ENCODE assay signal across 11 mouse cellular contexts in the genomic region with DNA sequence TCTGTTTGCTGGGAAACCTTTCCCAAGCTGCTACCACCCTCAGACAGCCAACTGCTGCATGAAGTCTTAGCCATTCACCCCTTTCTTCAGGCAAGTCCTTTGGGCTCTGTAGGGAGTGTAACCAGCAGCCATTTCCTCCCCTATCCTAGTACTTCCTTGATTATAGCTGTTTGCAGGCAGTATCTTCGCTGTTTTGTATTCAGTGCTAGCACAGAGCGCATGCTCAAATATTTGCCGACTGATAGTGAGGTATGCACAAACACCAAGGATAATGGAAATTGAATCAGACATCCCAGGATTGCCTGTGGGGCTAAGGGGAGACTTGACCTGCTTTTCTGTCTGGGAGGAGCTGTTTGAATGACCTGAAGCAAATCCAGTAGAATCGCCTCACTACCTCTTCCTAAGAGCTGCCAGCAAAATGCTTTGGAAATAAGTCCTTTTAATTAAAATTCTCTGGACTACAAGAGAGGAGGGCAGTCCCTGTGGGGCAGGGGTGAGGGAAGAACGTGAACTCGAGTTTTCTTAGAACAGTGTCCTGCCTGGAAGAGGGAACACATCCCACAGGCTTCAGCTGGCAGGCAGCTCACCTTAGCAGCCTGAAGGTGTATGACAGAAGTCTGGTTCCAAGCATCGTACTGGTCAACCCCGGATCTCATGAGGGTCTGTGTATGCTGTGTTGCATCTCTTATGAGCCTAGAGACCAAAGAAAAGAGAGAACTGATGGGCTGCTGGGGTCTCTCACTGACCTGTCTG. TPM values are rescaled to one million over a fixed set of nuclear protein-coding genes. Genes with fewer than 3 reads are reported as not detected.
DNase-seq lines count a peak whose midpoint lies in the region; ATAC-seq and TF ChIP-seq lines count a peak whose summit lies in the region.
"Had no signal": no experiment of that assay in that cellular context is flagged by ENCODE, and none has a peak within 500 bp of the region (broad histone marks: within the 10 kb centered on the region; RNA-seq: fewer than 3 reads in every experiment).

No protein-coding gene starts in this region.

- 66% methylated on average over 8 of the region's 8 CpGs for WGBS in hindbrain, postnatal 0 days
- 74% methylated on average over 8 of the region's 8 CpGs for WGBS in hindbrain, embryonic 13.5 days
- 62% methylated on average over 8 of the region's 8 CpGs for WGBS in liver, embryonic 12.5 days (ENCODE audit: insufficient replicate concordance)
- 45% methylated on average over 8 of the region's 8 CpGs for WGBS in midbrain, postnatal 0 days

- no peak overlapping the region for H3K4me2 ChIP-seq in hindbrain, postnatal 0 days (ENCODE audit: low read depth, low read length)
- no peak overlapping the region for H3K4me2 ChIP-seq in hindbrain, embryonic 13.5 days
- no peak overlapping the region for H3K4me2 ChIP-seq in liver, embryonic 12.5 days
- no peak overlapping the region for H3K4me2 ChIP-seq in midbrain, postnatal 0 days (ENCODE audit: low read depth, low read length, poor library complexity, severe bottlenecking)
- H3K4me2 ChIP-seq: forebrain, embryonic 15.5 days had no signal

- intact Hi-C loops in gastrocnemius, postnatal 14 days (cut with DNase I; ENCODE audit: low total_unique reads) = loop anchor here (10.0 kb wide), 1 partner anchor 101 kb away; no protein-coding TSS in a partner anchor

- no peaks in the 10 kb centered on the region for H3K4me1 ChIP-seq in hindbrain, postnatal 0 days (ENCODE audit: insufficient read depth, low read length)
- H3K4me1 ChIP-seq in hindbrain, embryonic 13.5 days (replicated peaks) = no peaks in the 10 kb centered on the region
- H3K4me1 ChIP-seq in liver, embryonic 12.5 days = peaks cover 9% of the 10 kb centered on the region; the same call in 1 of the 2 replicates
- H3K4me1 ChIP-seq in midbrain, postnatal 0 days (ENCODE audit: insufficient read depth, low read length) = no peaks in the 10 kb centered on the region
- H3K4me1 ChIP-seq: forebrain, embryonic 15.5 days had no signal

- peak; percentile 41; the same call in 1 of the 2 replicates for ATAC-seq in hindbrain, postnatal 0 days
- ATAC-seq in hindbrain, embryonic 13.5 days (ENCODE audit: low FRiP score) = no peak
- no peak for ATAC-seq in liver, embryonic 12.5 days
- ATAC-seq in midbrain, postnatal 0 days (ENCODE audit: low FRiP score) = peak; percentile 51

- no peak overlapping the region for H3K4me3 ChIP-seq in hindbrain, postnatal 0 days (ENCODE audit: low read length)
- no peak overlapping the region for H3K4me3 ChIP-seq in hindbrain, embryonic 13.5 days
- H3K4me3 ChIP-seq in liver, embryonic 12.5 days = no peak overlapping the region
- no peak overlapping the region for H3K4me3 ChIP-seq in midbrain, postnatal 0 days (ENCODE audit: low read depth, low read length)
- H3K4me3 ChIP-seq: forebrain, embryonic 15.5 days had no signal

- no peaks in the 10 kb centered on the region for H3K27me3 ChIP-seq in hindbrain, postnatal 0 days (ENCODE audit: insufficient read depth, low read length)
- no peaks in the 10 kb centered on the region for H3K27me3 ChIP-seq in hindbrain, embryonic 13.5 days
- H3K27me3 ChIP-seq in liver, embryonic 12.5 days (replicated peaks) = no peaks in the 10 kb centered on the region
- H3K27me3 ChIP-seq in midbrain, postnatal 0 days (ENCODE audit: insufficient read depth, low read length) = no peaks in the 10 kb centered on the region
- H3K27me3 ChIP-seq: forebrain, embryonic 15.5 days had no signal

- no peaks in the 10 kb centered on the region for H3K9me3 ChIP-seq in hindbrain, postnatal 0 days (ENCODE audit: low read length)
- H3K9me3 ChIP-seq in hindbrain, embryonic 13.5 days = no peaks in the 10 kb centered on the region
- no peaks in the 10 kb centered on the region for H3K9me3 ChIP-seq in liver, embryonic 12.5 days (replicated peaks)
- no peaks in the 10 kb centered on the region for H3K9me3 ChIP-seq in midbrain, postnatal 0 days (ENCODE audit: low read length)
- H3K9me3 ChIP-seq: forebrain, embryonic 15.5 days had no signal

- no peak overlapping the region; the same call in 1 of the 2 replicates for H3K27ac ChIP-seq in hindbrain, postnatal 0 days
- no peak overlapping the region; the same call in 1 of the 2 replicates for H3K27ac ChIP-seq in hindbrain, embryonic 13.5 days
- peak overlapping the region; percentile 45; the same call in 1 of the 2 replicates for H3K27ac ChIP-seq in liver, embryonic 12.5 days
- peak overlapping the region; percentile 44; the same call in 1 of the 2 replicates for H3K27ac ChIP-seq in midbrain, postnatal 0 days (ENCODE audit: low read depth, low read length)
- H3K27ac ChIP-seq: forebrain, embryonic 15.5 days had no signal

- H3K36me3 ChIP-seq in hindbrain, postnatal 0 days (ENCODE audit: insufficient read depth, low read length) = no peaks in the 10 kb centered on the region
- no peaks in the 10 kb centered on the region for H3K36me3 ChIP-seq in hindbrain, embryonic 13.5 days
- no peaks in the 10 kb centered on the region for H3K36me3 ChIP-seq in liver, embryonic 12.5 days
- no peaks in the 10 kb centered on the region for H3K36me3 ChIP-seq in midbrain, postnatal 0 days (ENCODE audit: insufficient read depth, low read length)
- H3K36me3 ChIP-seq: forebrain, embryonic 15.5 days had no signal

- TF ChIP-seq CTCF in hindbrain, postnatal 0 days (IDR thresholded peaks at IDR 0.05; ENCODE audit: low read depth) = no peak
- no peak for TF ChIP-seq CTCF in midbrain, postnatal 0 days (IDR thresholded peaks at IDR 0.05)

- no peak for DNase-seq in hindbrain, postnatal 0 days (ENCODE audit: low spot score)
- peak; percentile 15 for DNase-seq in brain, adult 2 months (ENCODE audit: low read depth, low spot score)
- DNase-seq in midbrain, postnatal 0 days (ENCODE audit: low spot score) = peak; percentile 19
- DNase-seq in gastrocnemius, postnatal 14 days = no peak
- no peak for DNase-seq in layer of hippocampus, postnatal 25 days (ENCODE audit: extremely low spot score in 1 of 2, low spot score in 1 of 2)
- DNase-seq: spleen, adult 18-20 months had no signal

- peak overlapping the region; percentile 18; the same call in 1 of the 2 replicates for H3K9ac ChIP-seq in hindbrain, postnatal 0 days (replicated peaks; ENCODE audit: low read length)
- H3K9ac ChIP-seq in hindbrain, embryonic 13.5 days = no peak overlapping the region
- no peak overlapping the region for H3K9ac ChIP-seq in liver, embryonic 12.5 days
- H3K9ac ChIP-seq in midbrain, postnatal 0 days (replicated peaks; ENCODE audit: low read length, poor library complexity, severe bottlenecking) = 0 out of 2 replicates have a peak overlapping the region, but pooled peaks have one; percentile 24
- H3K9ac ChIP-seq: forebrain, embryonic 15.5 days had no signal

RNA-seq across cellular contexts. Expression of a gene that starts 15.8 kb away (rescaled TPM):
- 0.50 TPM in 1 of 2 replicates, not detected in the other for total RNA-seq in hindbrain, postnatal 0 days (2014; rRNA removed)
- polyA plus RNA-seq in hindbrain, postnatal 0 days (2015; fragmentation: Nextera tagmentation; extraction: Ambion mirVana) = 0.30 and 0.41 TPM in 2 replicates
- polyA plus RNA-seq in hindbrain, embryonic 13.5 days (2015; fragmentation: Nextera tagmentation; extraction: Ambion mirVana) = not detected in 2 replicates
- polyA plus RNA-seq in liver, embryonic 12.5 days (2016; fragmentation: Nextera tagmentation; extraction: Ambion mirVana) = 2.8 and 3.5 TPM in 2 replicates
- total RNA-seq in midbrain, postnatal 0 days (2014; rRNA removed) = 0.44 TPM in 1 of 2 replicates, not detected in the other
- polyA plus RNA-seq in midbrain, postnatal 0 days (2015; fragmentation: Nextera tagmentation; extraction: Ambion mirVana) = 0.10 and 0.28 TPM in 2 replicates
- under 1 TPM in 1 of 2 experiments, not detected in 1; 0.08 TPM for total RNA-seq in gastrocnemius, postnatal 14 days (2021)
- total RNA-seq in layer of hippocampus, postnatal 25 days (2021) = under 1 TPM in 1 of 2 experiments, not detected in 1; 0.37 TPM
- total RNA-seq: hematopoietic stem cell, adult 5-6 weeks; layer of hippocampus, adult 8-10 months had no signal
- polyA plus RNA-seq: forebrain, embryonic 15.5 days had no signal

RNA-seq across cellular contexts. Expression of a gene that starts 29.4 kb away (rescaled TPM):
- total RNA-seq in hindbrain, postnatal 0 days (2014; rRNA removed) = 15.2 and 21.1 TPM in 2 replicates
- polyA plus RNA-seq in hindbrain, postnatal 0 days (2015; fragmentation: Nextera tagmentation; extraction: Ambion mirVana) = 41.8 and 42.2 TPM in 2 replicates
- 4.1 and 5.1 TPM in 2 replicates for polyA plus RNA-seq in hindbrain, embryonic 13.5 days (2015; fragmentation: Nextera tagmentation; extraction: Ambion mirVana)
- 7.8 and 8.6 TPM in 2 replicates for polyA plus RNA-seq in liver, embryonic 12.5 days (2016; fragmentation: Nextera tagmentation; extraction: Ambion mirVana)
- 18.7 and 23.1 TPM in 2 replicates for total RNA-seq in midbrain, postnatal 0 days (2014; rRNA removed)
- 33.6 and 42.8 TPM in 2 replicates for polyA plus RNA-seq in midbrain, postnatal 0 days (2015; fragmentation: Nextera tagmentation; extraction: Ambion mirVana)
- total RNA-seq in gastrocnemius, postnatal 14 days (2021) = 1 to 10 TPM; 6.6 to 7.4 TPM
- 10 to 100 TPM; 61.0 to 64.5 TPM for total RNA-seq in layer of hippocampus, postnatal 25 days (2021)

Comparison
In these comparisons a context has a peak if more than half of its experiments do, and no peak if none do; other contexts are left out.
1. ATAC-seq: peak in hindbrain, postnatal 0 days (single experiment) and midbrain, postnatal 0 days (single experiment); none in hindbrain, embryonic 13.5 days (single experiment) and liver, embryonic 12.5 days (single experiment).
2. H3K9ac ChIP-seq: peak in hindbrain, postnatal 0 days (single experiment) and midbrain, postnatal 0 days (single experiment); none in hindbrain, embryonic 13.5 days (single experiment) and liver, embryonic 12.5 days (single experiment).
3. DNase-seq: peak in brain, adult 2 months (single experiment) and midbrain, postnatal 0 days (single experiment); none in hindbrain, postnatal 0 days (single experiment), gastrocnemius, postnatal 14 days (single experiment) and layer of hippocampus, postnatal 25 days (0 of 2).
4. H3K27ac ChIP-seq: peak in liver, embryonic 12.5 days (single experiment) and midbrain, postnatal 0 days (single experiment); none in hindbrain, postnatal 0 days (single experiment) and hindbrain, embryonic 13.5 days (single experiment).